Mouse (Mus musculus) hindbrain, embryonic 10.5 days (tissue): ENCODE measurements around the gene Klf7. TPM values are rescaled to one million over a fixed set of nuclear protein-coding genes. Genes with fewer than 3 reads are reported as not detected.

Experiments
- DNase-seq: peaks from one replicate; pipeline ENCODE4 v3.0.0-alpha.2; 2017; ENCODE audit warnings: low spot score
- H3K27ac ChIP-seq: fragments of 300-500 bp; sonication (generic); 2 replicates; pipeline ENCODE4 v1.5.1; 2016; ENCODE audit warnings: mild to moderate bottlenecking, moderate library complexity
- H3K27me3 ChIP-seq: fragments of 300-500 bp; sonication (generic); 2 replicates; pipeline ENCODE4 v1.6.1; 2016; ENCODE audit warnings: mild to moderate bottlenecking; ENCODE audit not compliant: poor library complexity, insufficient read depth, severe bottlenecking
- H3K36me3 ChIP-seq: fragments of 300-500 bp; sonication (generic); 2 replicates; pipeline ENCODE4 v1.6.1; 2016; ENCODE audit warnings: mild to moderate bottlenecking, moderate library complexity
- H3K4me1 ChIP-seq: fragments of 300-500 bp; sonication (generic); replicated peaks from 2 replicates; pipeline ENCODE4 v1.6.1; 2016; ENCODE audit warnings: mild to moderate bottlenecking
- H3K4me3 ChIP-seq: fragments of 300-500 bp; sonication (generic); 2 replicates; pipeline ENCODE4 v1.5.1; 2016; ENCODE audit warnings: mild to moderate bottlenecking, moderate library complexity
- H3K9me3 ChIP-seq: fragments of 300-500 bp; sonication (generic); 2 replicates; pipeline ENCODE4 v1.6.1; 2016; ENCODE audit warnings: mild to moderate bottlenecking, moderate library complexity
- WGBS: fragments of 180-500 bp; shearing (Covaris S2); methylation state at CpG from one replicate; pipeline ENCODE4 v1.1.7; 2016; 5-methylcytosine and 5-hydroxymethylcytosine counted together
- polyA plus RNA-seq: library from polyadenylated mRNA; unstranded; fragments of >200 nt; fragmentation: Nextera tagmentation; extraction: Ambion mirVana; gene quantifications from 2 replicates; pipeline ENCODE4 v1.2.1, GENCODE M21; 2016

The Klf7 gene
- polyA plus RNA-seq, 1 experiment from 2014 or later: 28.3 TPM

GRCm38 (mm10) chr1:64078011-64078746 lies 43.9 kb downstream of the Klf7 start:
- DNase-seq: no peak
- H3K36me3 ChIP-seq: peaks cover 35% of the 10 kb centered on the region
- 84% methylated on average over 9 of the region's 9 CpGs for WGBS
- peaks cover 14% of the 10 kb centered on the region for H3K4me1 ChIP-seq
- no peaks in the 10 kb centered on the region for H3K9me3 ChIP-seq
- no peaks in the 10 kb centered on the region for H3K27me3 ChIP-seq
- H3K27ac ChIP-seq: peak overlapping the region; percentile 59
- H3K4me3 ChIP-seq: no peak overlapping the region

- Histone ChIP-seq H3K4me3 (no peak overlapping the region), H3K27me3 (no peaks in the 10 kb centered on the region), H3K27ac (no peak overlapping the region), H3K36me3 (peaks cover 32% of the 10 kb centered on the region), H3K4me1 (peaks cover 18% of the 10 kb centered on the region), H3K9me3 (no peaks in the 10 kb centered on the region)
- 92% methylated on average over 5 of the region's 5 CpGs for WGBS
- no peak for DNase-seq
Measured at GRCm38 (mm10) chr1:64074051-64074450, 48.0 kb downstream of the Klf7 start.

GRCm38 (mm10) chr1:64070947-64071346 lies 51.1 kb downstream of the Klf7 start:
- Histone ChIP-seq H3K27me3 (no peaks in the 10 kb centered on the region), H3K27ac (no peak overlapping the region), H3K36me3 (peaks cover 5% of the 10 kb centered on the region; the same call in 1 of the 2 replicates), H3K9me3 (no peaks in the 10 kb centered on the region), H3K4me1 (peaks cover 28% of the 10 kb centered on the region), H3K4me3 (no peak overlapping the region)
- 81% methylated on average over 2 of the region's 2 CpGs for WGBS
- no peak for DNase-seq

- Histone ChIP-seq H3K36me3 (no peaks in the 10 kb centered on the region), H3K9me3 (no peaks in the 10 kb centered on the region), H3K27ac (peak overlapping the region; percentile 72), H3K27me3 (no peaks in the 10 kb centered on the region), H3K4me1 (peaks cover 50% of the 10 kb centered on the region), H3K4me3 (no peak overlapping the region)
- peak; percentile 62 for DNase-seq
- WGBS: 50% methylated on average over 10 of the region's 10 CpGs
Measured at GRCm38 (mm10) chr1:64066320-64067254, 55.5 kb downstream of the Klf7 start.

GRCm38 (mm10) chr1:64061488-64061887 lies 60.6 kb downstream of the Klf7 start:
- H3K27me3 ChIP-seq: no peaks in the 10 kb centered on the region
- DNase-seq: no peak
- H3K9me3 ChIP-seq: no peaks in the 10 kb centered on the region
- 74% methylated on average over 10 of the region's 10 CpGs for WGBS
- H3K36me3 ChIP-seq: peaks cover 8% of the 10 kb centered on the region
- H3K4me1 ChIP-seq: peaks cover 50% of the 10 kb centered on the region
- H3K4me3 ChIP-seq: no peak overlapping the region
- H3K27ac ChIP-seq: peak overlapping the region; percentile 84

- Histone ChIP-seq H3K9me3 (no peaks in the 10 kb centered on the region), H3K4me3 (no peak overlapping the region), H3K4me1 (peaks cover 50% of the 10 kb centered on the region), H3K27me3 (no peaks in the 10 kb centered on the region), H3K27ac (peak overlapping the region; percentile 84), H3K36me3 (peaks cover 8% of the 10 kb centered on the region)
- WGBS: 53% methylated on average over 9 of the region's 9 CpGs
- peak; percentile 32 for DNase-seq
Measured at GRCm38 (mm10) chr1:64060699-64061454, 61.2 kb downstream of the Klf7 start.

- Histone ChIP-seq H3K4me1 (peaks cover 48% of the 10 kb centered on the region), H3K27me3 (no peaks in the 10 kb centered on the region), H3K4me3 (no peak overlapping the region), H3K36me3 (peaks cover 8% of the 10 kb centered on the region), H3K9me3 (no peaks in the 10 kb centered on the region), H3K27ac (peak overlapping the region; percentile 84)
- no peak for DNase-seq
- 85% methylated on average over 7 of the region's 7 CpGs for WGBS
Measured at GRCm38 (mm10) chr1:64060116-64060515, 62.0 kb downstream of the Klf7 start.

GRCm38 (mm10) chr1:64056541-64056940 lies 65.5 kb downstream of the Klf7 start:
- H3K27ac ChIP-seq: no peak overlapping the region

GRCm38 (mm10) chr1:64055978-64056377 lies 66.1 kb downstream of the Klf7 start:
- H3K27ac ChIP-seq: peak overlapping the region; percentile 59

More at GRCm38 (mm10) chr1:64056541-64056940, 65.5 kb downstream of the Klf7 start:
- 85% methylated on average over 2 of the region's 2 CpGs for WGBS
- H3K4me1 ChIP-seq: peaks cover 35% of the 10 kb centered on the region
- H3K36me3 ChIP-seq: peaks cover 8% of the 10 kb centered on the region
- no peak for DNase-seq
- no peaks in the 10 kb centered on the region for H3K27me3 ChIP-seq
- no peaks in the 10 kb centered on the region for H3K9me3 ChIP-seq
- H3K4me3 ChIP-seq: no peak overlapping the region

GRCm38 (mm10) chr1:64055210-64055609 lies 66.9 kb downstream of the Klf7 start:
- peak overlapping the region; percentile 59; the same call in 1 of the 2 replicates for H3K27ac ChIP-seq
- no peaks in the 10 kb centered on the region for H3K27me3 ChIP-seq
- no peaks in the 10 kb centered on the region for H3K9me3 ChIP-seq
- H3K4me1 ChIP-seq: peaks cover 22% of the 10 kb centered on the region
- H3K36me3 ChIP-seq: peaks cover 8% of the 10 kb centered on the region
- 89% methylated on average over 4 of the region's 4 CpGs for WGBS
- DNase-seq: no peak
- no peak overlapping the region for H3K4me3 ChIP-seq

More at GRCm38 (mm10) chr1:64055978-64056377, 66.1 kb downstream of the Klf7 start:
- Histone ChIP-seq H3K4me1 (peaks cover 30% of the 10 kb centered on the region), H3K9me3 (no peaks in the 10 kb centered on the region), H3K27me3 (no peaks in the 10 kb centered on the region), H3K36me3 (peaks cover 8% of the 10 kb centered on the region), H3K4me3 (no peak overlapping the region)
- DNase-seq: no peak
- WGBS: 83% methylated on average over 4 of the region's 4 CpGs

- H3K36me3 ChIP-seq: no peaks in the 10 kb centered on the region
- 84% methylated on average over 7 of the region's 7 CpGs for WGBS
Measured at GRCm38 (mm10) chr1:64052069-64052750, 69.9 kb downstream of the Klf7 start.

GRCm38 (mm10) chr1:64048567-64048966 lies 73.5 kb downstream of the Klf7 start:
- 0 out of 2 replicates have a peak, but pooled peaks cover 4% of the 10 kb centered on the region for H3K4me1 ChIP-seq
- H3K36me3 ChIP-seq: no peaks in the 10 kb centered on the region
- H3K27ac ChIP-seq: no peak overlapping the region
- H3K4me3 ChIP-seq: no peak overlapping the region
- DNase-seq: no peak
- H3K9me3 ChIP-seq: no peaks in the 10 kb centered on the region
- no peaks in the 10 kb centered on the region for H3K27me3 ChIP-seq
- 87% methylated on average over 4 of the region's 4 CpGs for WGBS

More at GRCm38 (mm10) chr1:64052069-64052750, 69.9 kb downstream of the Klf7 start:
- Histone ChIP-seq H3K9me3 (no peaks in the 10 kb centered on the region), H3K4me3 (no peak overlapping the region), H3K4me1 (0 out of 2 replicates have a peak, but pooled peaks cover 16% of the 10 kb centered on the region), H3K27me3 (no peaks in the 10 kb centered on the region), H3K27ac (no peak overlapping the region)
- no peak for DNase-seq
